Mouse (Mus musculus): Measurements from ENCODE around the gene Dyrk1a. TPM values are rescaled to one million over a fixed set of nuclear protein-coding genes. Genes with fewer than 3 reads are reported as not detected.

Dyrk1a gene
- polyA plus RNA-seq, 1 experiment from 2014 or later, result 10.3 TPM

DNA sequence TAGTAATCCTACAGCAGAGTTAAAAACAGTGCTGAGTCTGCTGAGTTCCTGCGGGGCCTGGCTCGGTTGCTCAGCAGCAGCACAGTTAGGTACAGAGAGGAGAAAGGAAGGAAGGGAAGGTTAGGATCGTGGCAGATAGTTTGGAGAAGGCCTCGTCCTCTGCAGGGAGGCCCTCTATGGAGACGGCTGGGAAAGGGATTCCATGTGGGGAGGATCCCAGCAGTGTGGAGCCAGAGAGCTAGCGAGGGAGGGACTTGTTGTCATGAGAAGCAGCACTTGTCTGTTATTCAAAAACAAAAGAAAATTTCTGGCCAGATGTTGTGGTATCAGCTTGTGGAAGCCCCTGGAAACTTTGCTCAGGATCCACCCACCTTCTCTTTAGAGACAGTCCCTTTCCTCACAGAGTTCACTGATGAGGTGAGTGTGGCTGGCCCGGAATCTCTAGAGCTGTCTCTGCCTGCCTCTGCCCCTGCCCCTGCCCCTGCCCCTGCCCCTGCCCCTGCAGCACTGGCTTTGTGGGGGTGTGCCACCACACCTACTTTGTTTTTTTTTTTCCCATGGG, 11.1 kb downstream of the Dyrk1a start:
- Histone ChIP-seq H3K4me2 (replicated peaks) (no peak overlapping the region), H3K4me1 (peaks cover 78% of the 10 kb centered on the region), H3K27ac (no peak overlapping the region; the same call in 1 of the 2 replicates), H3K9ac (peak overlapping the region; percentile 43; the same call in 1 of the 2 replicates), H3K9me3 (no peaks in the 10 kb centered on the region), H3K36me3 (no peaks in the 10 kb centered on the region), H3K4me3 (no peak overlapping the region), H3K27me3 (no peaks in the 10 kb centered on the region)
- no peak for ATAC-seq (ENCODE audit: low FRiP score, low read depth)
- 44% methylated on average over 7 of the region's 7 CpGs for WGBS

GRCm38 (mm10) chr16:94586349-94586990, 16.7 kb downstream of the Dyrk1a start:
- Histone ChIP-seq H3K27me3 (no peaks in the 10 kb centered on the region), H3K4me2 (replicated peaks) (no peak overlapping the region), H3K9ac (no peak overlapping the region), H3K4me3 (no peak overlapping the region), H3K27ac (no peak overlapping the region), H3K36me3 (no peaks in the 10 kb centered on the region), H3K9me3 (no peaks in the 10 kb centered on the region), H3K4me1 (peaks cover 86% of the 10 kb centered on the region)
- 49% methylated on average over 7 of the region's 7 CpGs for WGBS
- ATAC-seq (ENCODE audit: low FRiP score, low read depth), result no peak

GRCm38 (mm10) chr16:94587461-94587860, 17.7 kb downstream of the Dyrk1a start:
- 82% methylated on average over 4 of the region's 4 CpGs for WGBS
- no peak overlapping the region for H3K4me3 ChIP-seq
- no peak overlapping the region for H3K9ac ChIP-seq
- H3K27me3 ChIP-seq, result no peaks in the 10 kb centered on the region
- no peaks in the 10 kb centered on the region for H3K36me3 ChIP-seq
- no peaks in the 10 kb centered on the region for H3K9me3 ChIP-seq
- no peak overlapping the region for H3K27ac ChIP-seq
- H3K4me1 ChIP-seq, result peaks cover 81% of the 10 kb centered on the region
- H3K4me2 ChIP-seq (replicated peaks), result no peak overlapping the region
- ATAC-seq (ENCODE audit: low FRiP score, low read depth), result no peak

GRCm38 (mm10) chr16:94588171-94588570, 18.4 kb downstream of the Dyrk1a start:
- no peaks in the 10 kb centered on the region for H3K36me3 ChIP-seq
- no peak overlapping the region for H3K9ac ChIP-seq
- peak overlapping the region; percentile 28; the same call in 1 of the 2 replicates for H3K27ac ChIP-seq
- H3K4me2 ChIP-seq (replicated peaks), result peak overlapping the region; percentile 31
- H3K4me3 ChIP-seq, result no peak overlapping the region
- WGBS, result 40% methylated on average over 8 of the region's 8 CpGs
- peaks cover 74% of the 10 kb centered on the region for H3K4me1 ChIP-seq
- peak; percentile 64; the same call in 1 of the 2 replicates for ATAC-seq (ENCODE audit: low FRiP score, low read depth)
- no peaks in the 10 kb centered on the region for H3K27me3 ChIP-seq
- no peaks in the 10 kb centered on the region for H3K9me3 ChIP-seq

DNA sequence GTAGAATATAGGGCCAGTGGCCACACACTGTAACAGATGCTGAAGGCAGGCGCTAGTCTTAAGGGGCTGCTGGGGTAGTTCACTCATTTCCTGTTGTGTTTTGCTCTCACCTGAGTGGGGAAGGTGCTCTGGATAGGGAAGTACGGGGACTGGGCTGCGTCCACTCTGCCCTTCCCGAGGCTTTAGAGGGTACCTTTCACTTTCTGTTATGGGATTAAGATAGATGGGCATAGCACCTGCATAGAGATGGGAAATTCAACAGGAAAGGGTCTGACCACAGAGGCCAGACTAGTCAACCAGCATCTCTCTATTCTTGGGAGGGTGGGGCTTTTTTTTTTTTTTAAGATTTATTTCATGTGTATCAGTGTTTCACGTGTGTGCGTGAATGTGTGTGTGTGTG, 19.2 kb downstream of the Dyrk1a start:
- no peaks in the 10 kb centered on the region for H3K36me3 ChIP-seq
- no peaks in the 10 kb centered on the region for H3K9me3 ChIP-seq
- H3K4me3 ChIP-seq, result no peak overlapping the region
- whole genome bisulfite sequencing, result 82% methylated on average over 6 of the region's 6 CpGs
- no peak for ATAC-seq (ENCODE audit: low FRiP score, low read depth)
- H3K27me3 ChIP-seq, result no peaks in the 10 kb centered on the region
- peaks cover 66% of the 10 kb centered on the region for H3K4me1 ChIP-seq
- H3K27ac ChIP-seq, result no peak overlapping the region
- H3K9ac ChIP-seq, result no peak overlapping the region
- no peak overlapping the region for H3K4me2 ChIP-seq (replicated peaks)

GRCm38 (mm10) chr16:94589648-94590047, 19.8 kb downstream of the Dyrk1a start:
- H3K36me3 ChIP-seq, result peaks cover 3% of the 10 kb centered on the region; the same call in 1 of the 2 replicates
- 95% methylated on average over 1 of the region's 1 CpGs for WGBS
- no peaks in the 10 kb centered on the region for H3K9me3 ChIP-seq
- H3K9ac ChIP-seq, result no peak overlapping the region
- no peak for ATAC-seq (ENCODE audit: low FRiP score, low read depth)
- no peaks in the 10 kb centered on the region for H3K27me3 ChIP-seq
- no peak overlapping the region for H3K4me2 ChIP-seq (replicated peaks)
- no peak overlapping the region for H3K27ac ChIP-seq
- no peak overlapping the region for H3K4me3 ChIP-seq
- peaks cover 61% of the 10 kb centered on the region for H3K4me1 ChIP-seq

GRCm38 (mm10) chr16:94590214-94590613, 20.4 kb downstream of the Dyrk1a start:
- WGBS, result 100% methylated on average over 1 of the region's 1 CpGs
- peaks cover 56% of the 10 kb centered on the region for H3K4me1 ChIP-seq
- H3K9me3 ChIP-seq, result no peaks in the 10 kb centered on the region
- no peak overlapping the region for H3K4me2 ChIP-seq (replicated peaks)
- no peak for ATAC-seq (ENCODE audit: low FRiP score, low read depth)
- H3K27me3 ChIP-seq, result no peaks in the 10 kb centered on the region
- no peak overlapping the region for H3K4me3 ChIP-seq
- no peak overlapping the region for H3K9ac ChIP-seq
- peaks cover 4% of the 10 kb centered on the region; the same call in 1 of the 2 replicates for H3K36me3 ChIP-seq
- no peak overlapping the region for H3K27ac ChIP-seq

- Histone ChIP-seq H3K27me3 (no peaks in the 10 kb centered on the region), H3K4me2 (replicated peaks) (no peak overlapping the region), H3K9me3 (no peaks in the 10 kb centered on the region), H3K4me1 (peaks cover 56% of the 10 kb centered on the region), H3K27ac (no peak overlapping the region), H3K9ac (no peak overlapping the region), H3K4me3 (no peak overlapping the region), H3K36me3 (peaks cover 4% of the 10 kb centered on the region; the same call in 1 of the 2 replicates)
- 86% methylated on average over 8 of the region's 8 CpGs for WGBS
- ATAC-seq (ENCODE audit: low FRiP score, low read depth), result no peak
These were observed 21.2 kb downstream of the Dyrk1a start for GRCm38 (mm10) chr16:94590977-94591376.

DNA sequence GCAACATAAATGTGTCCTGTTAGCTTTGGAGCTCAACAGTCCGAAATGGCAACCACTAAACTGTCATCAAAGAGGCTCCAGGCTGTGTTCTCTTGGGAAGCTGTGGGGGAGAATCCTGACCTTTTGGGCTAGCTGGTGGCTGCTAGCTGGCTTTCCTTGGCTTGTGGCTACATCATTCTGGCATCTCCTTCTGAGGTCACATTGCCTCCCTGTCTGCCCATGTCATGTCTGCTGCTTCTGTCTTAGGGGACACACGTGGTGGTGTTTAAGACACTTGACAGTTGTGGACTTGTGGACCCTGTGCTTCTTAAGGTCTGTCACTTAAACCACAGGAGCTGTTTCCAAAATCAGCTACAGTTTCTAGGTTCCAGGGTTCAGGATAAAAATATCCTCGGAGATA, 21.7 kb downstream of the Dyrk1a start:
- Histone ChIP-seq H3K9ac (no peak overlapping the region), H3K4me1 (peaks cover 50% of the 10 kb centered on the region), H3K27me3 (no peaks in the 10 kb centered on the region), H3K4me3 (no peak overlapping the region), H3K4me2 (replicated peaks) (no peak overlapping the region), H3K9me3 (no peaks in the 10 kb centered on the region), H3K27ac (no peak overlapping the region), H3K36me3 (peaks cover 4% of the 10 kb centered on the region; the same call in 1 of the 2 replicates)
- ATAC-seq (ENCODE audit: low FRiP score, low read depth), result no peak
- 67% methylated on average over 3 of the region's 3 CpGs for WGBS

DNA sequence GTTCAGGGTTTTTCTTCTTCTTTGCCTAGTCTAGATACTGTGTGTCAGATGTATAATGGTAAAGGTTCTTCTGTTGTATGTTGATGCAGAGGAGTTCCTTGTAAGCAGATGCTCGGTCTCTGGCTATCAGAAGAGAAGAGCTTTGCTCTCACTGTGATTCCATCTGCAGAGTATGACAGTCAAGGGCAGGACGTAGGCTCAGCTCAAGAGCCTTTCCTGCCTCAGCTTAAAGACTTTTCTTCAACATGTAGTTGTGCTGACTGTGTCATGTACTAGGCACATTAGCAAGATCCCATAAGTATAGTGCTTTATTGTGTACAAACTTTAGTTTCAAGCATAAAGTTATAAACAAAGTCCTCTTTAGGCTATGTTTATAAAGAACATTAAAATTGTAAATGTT, 26.8 kb downstream of the Dyrk1a start:
- Histone ChIP-seq H3K4me2 (replicated peaks) (no peak overlapping the region), H3K4me1 (peaks cover 37% of the 10 kb centered on the region), H3K36me3 (peaks cover 4% of the 10 kb centered on the region; the same call in 1 of the 2 replicates), H3K27me3 (no peaks in the 10 kb centered on the region), H3K4me3 (no peak overlapping the region), H3K9ac (no peak overlapping the region), H3K27ac (no peak overlapping the region), H3K9me3 (no peaks in the 10 kb centered on the region)
- WGBS, result 89% methylated on average over 2 of the region's 2 CpGs
- no peak for ATAC-seq (ENCODE audit: low FRiP score, low read depth)

DNA sequence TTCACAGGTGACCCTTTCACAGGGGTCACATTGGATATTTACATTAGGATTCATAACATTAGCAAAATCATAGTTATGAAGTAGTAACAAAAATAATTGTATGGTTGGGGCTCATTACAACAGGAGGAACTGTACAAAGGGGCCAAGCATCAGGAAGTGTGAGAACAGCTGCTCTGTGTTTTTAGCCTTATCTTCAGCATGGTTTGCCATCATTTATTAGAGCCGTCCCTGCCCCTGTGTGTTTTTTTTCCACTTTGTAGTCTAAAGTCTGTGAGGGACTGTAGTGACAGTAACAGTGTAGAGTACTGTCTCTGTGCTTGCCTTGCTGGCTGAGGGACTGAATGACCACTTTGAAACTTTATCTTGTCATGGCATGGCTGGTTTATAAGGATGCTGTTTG, 27.8 kb downstream of the Dyrk1a start:
- H3K4me1 ChIP-seq, result peaks cover 46% of the 10 kb centered on the region
- H3K36me3 ChIP-seq, result peaks cover 4% of the 10 kb centered on the region; the same call in 1 of the 2 replicates
- H3K4me2 ChIP-seq (replicated peaks), result no peak overlapping the region
- no peak overlapping the region for H3K4me3 ChIP-seq
- H3K9me3 ChIP-seq, result no peaks in the 10 kb centered on the region
- H3K27ac ChIP-seq, result no peak overlapping the region
- H3K27me3 ChIP-seq, result no peaks in the 10 kb centered on the region
- no peak overlapping the region for H3K9ac ChIP-seq
- ATAC-seq (ENCODE audit: low FRiP score, low read depth), result no peak
- 45% methylated on average over 1 of the region's 1 CpGs for WGBS

GRCm38 (mm10) chr16:94599977-94600724, 30.3 kb downstream of the Dyrk1a start:
- ATAC-seq (ENCODE audit: low FRiP score, low read depth), result no peak
- H3K27ac ChIP-seq, result no peak overlapping the region
- 33% methylated on average over 6 of the region's 6 CpGs for WGBS
- H3K27me3 ChIP-seq, result no peaks in the 10 kb centered on the region
- H3K9ac ChIP-seq, result no peak overlapping the region
- H3K4me2 ChIP-seq (replicated peaks), result no peak overlapping the region
- no peak overlapping the region for H3K4me3 ChIP-seq
- H3K4me1 ChIP-seq, result peaks cover 66% of the 10 kb centered on the region
- no peaks in the 10 kb centered on the region for H3K36me3 ChIP-seq
- no peaks in the 10 kb centered on the region for H3K9me3 ChIP-seq
